Mouse (Mus musculus): ENCODE results near the gene Col4a4.

The Col4a4 gene

GRCm38 (mm10) chr1:82476256-82476655 is 110.4 kb downstream of the Col4a4 start:
- in situ Hi-C loops (cut with MboI, MseI) = no loop called here

GRCm38 (mm10) chr1:82475821-82476220 is 110.8 kb downstream of the Col4a4 start:
- in situ Hi-C loops (cut with MboI, MseI) = no loop called here

- in situ Hi-C loops (cut with MboI, MseI) = no loop called here
Observed at GRCm38 (mm10) chr1:82475254-82475653, 111.4 kb downstream of the Col4a4 start.

GRCm38 (mm10) chr1:82474461-82474961 is 112.1 kb downstream of the Col4a4 start:
- in situ Hi-C loops (cut with MboI, MseI) = no loop called here

GRCm38 (mm10) chr1:82473467-82473866 is 113.2 kb downstream of the Col4a4 start:
- in situ Hi-C loops (cut with MboI, MseI) = no loop called here

GRCm38 (mm10) chr1:82470516-82471225 is 116.0 kb downstream of the Col4a4 start:
- in situ Hi-C loops (cut with MboI, MseI) = no loop called here

GRCm38 (mm10) chr1:82468872-82469271 is 117.8 kb downstream of the Col4a4 start:
- in situ Hi-C loops (cut with MboI, MseI) = no loop called here

- in situ Hi-C loops (cut with MboI, MseI) = no loop called here
Observed at GRCm38 (mm10) chr1:82465321-82465853, 121.3 kb downstream of the Col4a4 start.

- in situ Hi-C loops (cut with MboI, MseI) = no loop called here
Observed at GRCm38 (mm10) chr1:82461041-82461440, 125.6 kb downstream of the Col4a4 start.

GRCm38 (mm10) chr1:82459926-82460325 is 126.7 kb downstream of the Col4a4 start:
- in situ Hi-C loops (cut with MboI, MseI) = no loop called here

GRCm38 (mm10) chr1:82459350-82459749 is 127.3 kb downstream of the Col4a4 start:
- in situ Hi-C loops (cut with MboI, MseI) = no loop called here

- in situ Hi-C loops (cut with MboI, MseI) = no loop called here
Observed at GRCm38 (mm10) chr1:82454031-82454430, 132.6 kb downstream of the Col4a4 start.

GRCm38 (mm10) chr1:82451927-82452651 is 134.6 kb downstream of the Col4a4 start:
- in situ Hi-C loops (cut with MboI, MseI) = no loop called here

- in situ Hi-C loops (cut with MboI, MseI) = loop anchor here (10.0 kb wide), 1 partner anchor 185 kb away; no protein-coding TSS in a partner anchor
Observed at GRCm38 (mm10) chr1:82449851-82450250, 136.8 kb downstream of the Col4a4 start.

- in situ Hi-C loops (cut with MboI, MseI) = loop anchor here (10.0 kb wide), 1 partner anchor 189 kb away; no protein-coding TSS in a partner anchor
Observed at GRCm38 (mm10) chr1:82446049-82446448, 140.6 kb downstream of the Col4a4 start.

GRCm38 (mm10) chr1:82443517-82443916 is 143.1 kb downstream of the Col4a4 start:
- in situ Hi-C loops (cut with MboI, MseI) = loop anchor here (10.0 kb wide), 1 partner anchor 191 kb away; no protein-coding TSS in a partner anchor

- in situ Hi-C loops (cut with MboI, MseI) = loop anchor here (10.0 kb wide), 1 partner anchor 195 kb away; no protein-coding TSS in a partner anchor
Observed at GRCm38 (mm10) chr1:82440123-82440522, 146.5 kb downstream of the Col4a4 start.

- in situ Hi-C loops (cut with MboI, MseI) = no loop called here
Observed at GRCm38 (mm10) chr1:82437273-82437672, 149.4 kb downstream of the Col4a4 start.

GRCm38 (mm10) chr1:82433649-82434005 is 153.0 kb downstream of the Col4a4 start:
- in situ Hi-C loops (cut with MboI, MseI) = no loop called here

- in situ Hi-C loops (cut with MboI, MseI) = no loop called here
Observed at GRCm38 (mm10) chr1:82432919-82433648, 153.6 kb downstream of the Col4a4 start.

GRCm38 (mm10) chr1:82429061-82429460 is 157.6 kb downstream of the Col4a4 start:
- in situ Hi-C loops (cut with MboI, MseI) = no loop called here

GRCm38 (mm10) chr1:82427729-82428128 is 158.9 kb downstream of the Col4a4 start:
- in situ Hi-C loops (cut with MboI, MseI) = no loop called here
